Mouse (Mus musculus) midbrain, postnatal 0 days (tissue): Measurements from ENCODE around the gene Htr3a. TPM values are rescaled to one million over a fixed set of nuclear protein-coding genes. Genes with fewer than 3 reads are reported as not detected.

Experiments
- ATAC-seq: fragments of 200-750 bp; cut with Nextera tagmentation; 2 replicates; pipeline ENCODE4 v1.8.0; 2017; ENCODE audit warnings: moderate number of reproducible peaks, mild to moderate bottlenecking, moderate TSS enrichment, moderate library complexity; ENCODE audit not compliant: low FRiP score
- DNase-seq: peaks from one replicate; pipeline ENCODE4 v3.0.0-alpha.2; 2015; ENCODE audit warnings: low spot score
- H3K27ac ChIP-seq: fragments of 300-500 bp; sonication (generic); 2 replicates; pipeline ENCODE4 v1.5.1; 2014; ENCODE audit warnings: low read depth, mild to moderate bottlenecking, low read length, mixed read lengths
- H3K27me3 ChIP-seq: fragments of 300-500 bp; sonication (generic); 2 replicates; pipeline ENCODE4 v1.6.1; 2014; ENCODE audit warnings: low read length, control low read depth, mixed read lengths; ENCODE audit not compliant: insufficient read depth
- H3K36me3 ChIP-seq: fragments of 300-500 bp; sonication (generic); 2 replicates; pipeline ENCODE4 v1.6.1; 2014; ENCODE audit warnings: low read length, control low read depth, mixed read lengths; ENCODE audit not compliant: insufficient read depth
- H3K4me1 ChIP-seq: fragments of 300-500 bp; sonication (generic); 2 replicates; pipeline ENCODE4 v1.6.1; 2014; ENCODE audit warnings: mild to moderate bottlenecking, control low read depth, antibody characterized with exemption, low read length, mixed read lengths; ENCODE audit not compliant: insufficient read depth
- H3K4me2 ChIP-seq: fragments of 300-500 bp; sonication (generic); 2 replicates; pipeline ENCODE4 v1.6.1; 2014; ENCODE audit warnings: low read depth, mild to moderate bottlenecking, low read length, mixed read lengths; ENCODE audit not compliant: poor library complexity, severe bottlenecking
- H3K4me3 ChIP-seq: fragments of 300-500 bp; sonication (generic); 2 replicates; pipeline ENCODE4 v1.5.1; 2014; ENCODE audit warnings: low read depth, mild to moderate bottlenecking, low read length, moderate library complexity
- H3K9ac ChIP-seq: fragments of 300-500 bp; sonication (generic); replicated peaks from 2 replicates; pipeline ENCODE4 v1.6.1; 2014; ENCODE audit warnings: mild to moderate bottlenecking, low read length, moderate library complexity, mixed read lengths; ENCODE audit not compliant: poor library complexity, severe bottlenecking
- H3K9me3 ChIP-seq: fragments of 300-500 bp; sonication (generic); 2 replicates; pipeline ENCODE4 v1.6.1; 2016; ENCODE audit warnings: low read length, control low read depth
- CTCF ChIP-seq: IDR thresholded peaks from 2 replicates; pipeline ENCODE4 v1.5.1; 2016; ENCODE audit warnings: antibody characterized with exemption, mild to moderate bottlenecking
- WGBS: fragments of 180-500 bp; shearing (Covaris S2); extraction: QIAGEN DNeasy Blood & Tissue Kit; methylation state at CpG from one replicate; pipeline ENCODE4 v1.1.7; 2014; 5-methylcytosine and 5-hydroxymethylcytosine counted together
- polyA plus RNA-seq: library from polyadenylated mRNA; unstranded; fragments of >200 nt; fragmentation: Nextera tagmentation; extraction: Ambion mirVana; gene quantifications from 2 replicates; pipeline ENCODE4 v1.2.1, GENCODE M21; 2015
- total RNA-seq: library from RNA; depleted of rRNA; stranded (reverse); fragments of >200 nt; gene quantifications from 2 replicates; pipeline ENCODE4 v1.2.3, GENCODE M21; 2014; rRNA removed

The Htr3a gene
- total and polyA plus RNA-seq, 2 experiments from 2014 or later = 0.72 to 0.93 TPM

DNA sequence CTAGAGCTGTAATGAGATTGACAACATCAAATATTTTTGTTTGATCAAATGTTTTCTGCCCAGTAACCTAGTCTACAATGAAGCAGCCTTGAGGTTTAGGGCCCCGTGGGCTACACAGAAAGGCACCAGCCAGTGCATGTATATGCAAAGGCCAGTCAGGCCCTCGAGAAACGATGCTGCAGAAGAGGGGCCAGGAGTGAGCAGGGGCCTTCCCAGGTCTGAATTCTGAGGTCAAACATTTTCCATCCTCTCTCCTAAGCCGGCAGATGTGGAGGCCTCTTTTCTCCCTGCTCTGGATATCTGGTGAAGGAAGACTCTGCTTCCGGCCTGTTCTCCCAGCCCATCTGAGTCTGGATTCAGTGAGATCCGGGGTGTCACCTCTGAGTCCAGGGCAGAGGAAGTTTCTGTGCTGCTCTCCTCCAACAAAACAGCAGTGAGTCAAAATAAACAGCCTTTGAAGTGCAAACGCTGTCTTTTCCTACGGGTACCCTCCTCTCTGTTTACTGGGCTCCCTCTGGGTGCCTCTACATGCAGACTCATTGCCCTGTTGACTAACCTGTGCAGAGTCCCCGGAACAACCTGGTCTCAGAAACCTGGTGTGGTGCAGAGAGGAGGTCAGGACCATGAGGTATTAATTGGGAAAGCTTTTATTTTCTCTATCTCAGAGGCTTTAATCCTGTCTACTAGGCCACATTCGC, 50.9 kb downstream of the Htr3a start:
- Histone ChIP-seq H3K27ac (no peak overlapping the region), H3K4me3 (no peak overlapping the region), H3K4me1 (no peaks in the 10 kb centered on the region), H3K9ac (no peak overlapping the region), H3K4me2 (no peak overlapping the region), H3K9me3 (no peaks in the 10 kb centered on the region), H3K36me3 (no peaks in the 10 kb centered on the region), H3K27me3 (no peaks in the 10 kb centered on the region; the same call in 1 of the 2 replicates)
- 27% methylated on average over 10 of the region's 10 CpGs for whole genome bisulfite sequencing
- ATAC-seq (no peak), DNase-seq (no peak)
- no peak for TF ChIP-seq CTCF

DNA sequence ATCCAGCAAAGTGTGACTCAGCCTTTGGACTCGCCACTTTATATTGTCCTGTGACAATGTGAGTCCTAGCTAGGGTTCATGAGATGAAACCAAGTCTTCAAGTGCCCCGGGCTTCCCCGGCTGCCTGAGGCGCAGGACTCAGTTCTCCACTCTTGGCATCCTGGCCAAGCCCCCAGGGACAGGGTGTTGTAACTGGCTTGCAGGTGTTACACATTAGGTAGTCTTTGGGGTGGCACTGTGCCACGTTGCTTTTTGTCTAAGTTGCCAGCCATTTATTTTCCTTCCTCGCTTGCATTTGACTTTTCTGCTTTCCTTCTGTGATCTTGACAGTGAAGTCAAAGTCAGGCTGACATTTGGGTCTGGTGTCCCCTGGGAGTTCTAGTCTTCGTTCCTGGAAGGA, 53.0 kb downstream of the Htr3a start:
- Histone ChIP-seq H3K9ac (no peak overlapping the region), H3K9me3 (no peaks in the 10 kb centered on the region), H3K36me3 (no peaks in the 10 kb centered on the region), H3K27ac (no peak overlapping the region), H3K4me3 (no peak overlapping the region), H3K27me3 (no peaks in the 10 kb centered on the region; the same call in 1 of the 2 replicates), H3K4me1 (no peaks in the 10 kb centered on the region), H3K4me2 (no peak overlapping the region)
- WGBS = 76% methylated on average over 7 of the region's 7 CpGs
- DNase-seq (no peak), ATAC-seq (no peak)
- TF ChIP-seq CTCF = no peak

DNA sequence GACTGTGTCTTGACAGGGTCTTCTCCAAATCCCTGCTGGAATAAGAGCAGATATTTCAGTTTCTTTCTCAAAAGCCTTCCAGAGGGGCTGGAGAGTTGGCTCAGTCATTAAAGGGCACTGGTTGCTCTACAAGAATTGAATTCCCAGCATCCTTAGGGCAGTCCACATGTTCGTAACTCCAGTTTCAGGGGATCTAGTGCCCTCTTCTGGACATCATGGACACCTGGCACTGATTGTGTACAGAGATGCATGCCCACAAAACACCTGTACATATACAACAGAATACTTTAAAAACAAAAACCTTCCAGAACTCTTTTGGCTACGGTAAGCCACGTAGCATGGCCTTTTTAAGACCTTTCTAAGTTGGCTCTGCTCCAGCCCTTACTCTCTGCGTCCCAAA, 54.7 kb downstream of the Htr3a start:
- ATAC-seq (no peak), DNase-seq (no peak)
- H3K4me2 ChIP-seq = no peak overlapping the region
- H3K27ac ChIP-seq = no peak overlapping the region
- TF ChIP-seq CTCF = peak; percentile 22; the same call in 1 of the 2 replicates
- no peak overlapping the region for H3K9ac ChIP-seq
- H3K4me1 ChIP-seq = no peaks in the 10 kb centered on the region
- no peaks in the 10 kb centered on the region for H3K9me3 ChIP-seq
- 88% methylated on average over 4 of the region's 4 CpGs for WGBS
- H3K27me3 ChIP-seq = no peaks in the 10 kb centered on the region
- H3K36me3 ChIP-seq = no peaks in the 10 kb centered on the region
- no peak overlapping the region for H3K4me3 ChIP-seq

DNA sequence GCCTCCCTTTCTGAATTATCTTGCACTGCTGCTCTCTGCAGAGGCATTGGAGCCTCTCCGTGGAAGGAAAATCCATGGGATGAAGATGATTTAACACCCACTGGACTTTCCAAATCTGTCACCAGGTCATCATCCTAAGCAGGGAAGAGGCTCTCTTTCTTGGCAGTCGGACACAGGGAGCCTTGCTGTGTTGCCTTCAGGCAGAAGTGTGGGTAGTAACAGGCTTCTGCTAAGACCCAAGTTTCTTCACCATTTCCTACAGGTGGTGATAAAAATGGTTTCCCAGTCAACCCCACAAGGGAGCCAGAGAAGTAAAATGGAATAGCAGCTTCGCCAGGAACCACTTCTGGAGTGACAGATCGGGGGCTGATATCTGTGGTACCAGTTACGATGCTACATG, 61.4 kb downstream of the Htr3a start:
- no peak for DNase-seq
- no peaks in the 10 kb centered on the region for H3K9me3 ChIP-seq
- no peaks in the 10 kb centered on the region for H3K27me3 ChIP-seq
- WGBS = 91% methylated on average over 5 of the region's 5 CpGs
- no peak overlapping the region for H3K4me3 ChIP-seq
- ATAC-seq = no peak
- no peak overlapping the region for H3K4me2 ChIP-seq
- no peak for TF ChIP-seq CTCF
- H3K9ac ChIP-seq = no peak overlapping the region
- no peaks in the 10 kb centered on the region for H3K4me1 ChIP-seq
- no peak overlapping the region for H3K27ac ChIP-seq
- no peaks in the 10 kb centered on the region for H3K36me3 ChIP-seq

Other genes with a start within 250 kb of the Htr3a start
- 8.3 and 12.6 TPM in 2 replicates for gene Zbtb16, start 74.9 kb downstream of the Htr3a start, total RNA-seq
- 5.5 and 6.1 TPM in 2 replicates for gene Zbtb16, start 74.9 kb downstream of the Htr3a start, polyA plus RNA-seq
- not detected in 2 replicates for gene Htr3b, start 53.9 kb upstream of the Htr3a start, total RNA-seq
- gene Htr3b, start 53.9 kb upstream of the Htr3a start, polyA plus RNA-seq = 0.06 and 0.10 TPM in 2 replicates
- 21.1 and 28.6 TPM in 2 replicates for gene Usp28, start 74.3 kb upstream of the Htr3a start, total RNA-seq
- gene Usp28, start 74.3 kb upstream of the Htr3a start, polyA plus RNA-seq = 11.7 and 16.9 TPM in 2 replicates
- 11.7 and 14.2 TPM in 2 replicates for gene Zw10, start 144.5 kb upstream of the Htr3a start, total RNA-seq
- gene Zw10, start 144.5 kb upstream of the Htr3a start, polyA plus RNA-seq = 16.7 and 17.6 TPM in 2 replicates
- gene Tmprss5, start 170.2 kb upstream of the Htr3a start, total RNA-seq = 0.22 and 0.80 TPM in 2 replicates
- 0.25 and 0.46 TPM in 2 replicates for gene Tmprss5, start 170.2 kb upstream of the Htr3a start, polyA plus RNA-seq